Mouse (Mus musculus): ENCODE data around the gene Mkln1. TPM values are rescaled to one million over a fixed set of nuclear protein-coding genes. Genes with fewer than 3 reads are reported as not detected.

Gene Mkln1
- polyA plus RNA-seq, 1 experiment, result 19.7 TPM

DNA sequence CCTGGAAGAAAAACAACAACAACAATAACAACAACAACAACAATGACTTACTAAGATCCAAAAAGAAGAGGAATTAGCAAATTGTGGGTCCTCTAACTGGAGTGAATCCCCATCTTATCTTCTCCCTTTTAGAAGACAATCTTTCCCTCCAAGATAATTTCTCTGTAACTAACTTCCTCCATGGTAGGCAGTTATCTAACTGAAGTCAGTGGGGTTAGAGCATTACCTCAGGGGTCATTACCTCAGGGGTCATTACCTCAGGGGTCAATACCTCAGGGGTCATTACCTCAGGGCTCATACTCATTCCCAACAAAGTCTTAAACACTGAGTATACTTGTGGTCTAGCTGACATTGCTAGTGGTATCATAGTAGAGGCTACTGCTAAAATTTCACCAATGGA is 1.2 kb upstream of the Mkln1 start:
- Histone ChIP-seq H3K9me3 (no peaks in the 10 kb centered on the region), H3K27me3 (replicated peaks) (peaks cover 1% of the 10 kb centered on the region), H3K36me3 (replicated peaks; ENCODE audit: low read length) (peaks cover 3% of the 10 kb centered on the region), H3K4me3 (replicated peaks) (no peak overlapping the region), H3K4me1 (peaks cover 56% of the 10 kb centered on the region)
- no peak for TF ChIP-seq GATA1 (IDR thresholded peaks at IDR 0.05; ENCODE audit: borderline replicate concordance, low read length)
- no peak for TF ChIP-seq FLI1 (IDR thresholded peaks at IDR 0.05; ENCODE audit: low read length)

DNA sequence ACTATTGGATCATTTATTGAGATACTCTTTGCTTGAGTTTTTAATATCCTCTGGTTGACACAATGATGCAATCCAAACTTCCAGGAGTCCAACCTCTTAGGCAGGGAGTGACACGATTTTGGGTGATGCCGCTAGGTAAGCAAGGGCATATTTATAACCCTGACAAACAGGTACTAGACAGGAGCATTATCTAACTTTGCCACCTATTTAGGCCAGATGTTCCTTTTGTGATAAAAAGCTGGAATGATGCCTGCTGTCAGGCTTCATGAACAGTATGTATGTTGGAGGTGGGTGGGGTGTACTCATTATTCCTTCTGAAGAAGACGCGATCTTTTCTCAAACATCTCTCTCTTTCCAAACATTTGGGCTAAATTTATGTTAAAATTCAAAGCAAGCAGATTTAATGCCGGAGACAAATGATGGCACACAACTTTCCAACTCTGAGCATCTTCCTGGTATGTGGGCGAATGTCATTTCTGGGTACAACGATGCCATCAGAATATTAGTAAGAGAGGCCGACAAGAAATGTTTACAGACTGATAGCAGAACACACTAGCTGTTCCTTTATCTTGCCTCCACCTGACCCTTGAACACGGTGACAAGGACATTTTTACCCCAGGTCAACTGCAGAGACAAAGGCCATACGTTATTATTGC is 632 bp upstream of the Mkln1 start:
- peaks cover 3% of the 10 kb centered on the region for H3K36me3 ChIP-seq (replicated peaks; ENCODE audit: low read length)
- H3K27me3 ChIP-seq (replicated peaks), result no peaks in the 10 kb centered on the region
- TF ChIP-seq GATA1 (IDR thresholded peaks at IDR 0.05; ENCODE audit: borderline replicate concordance, low read length) (no peak), FLI1 (IDR thresholded peaks at IDR 0.05; ENCODE audit: low read length) (no peak)
- peak overlapping the region; percentile 95 for H3K4me3 ChIP-seq (replicated peaks)
- H3K9me3 ChIP-seq, result no peaks in the 10 kb centered on the region
- peaks cover 62% of the 10 kb centered on the region for H3K4me1 ChIP-seq

DNA sequence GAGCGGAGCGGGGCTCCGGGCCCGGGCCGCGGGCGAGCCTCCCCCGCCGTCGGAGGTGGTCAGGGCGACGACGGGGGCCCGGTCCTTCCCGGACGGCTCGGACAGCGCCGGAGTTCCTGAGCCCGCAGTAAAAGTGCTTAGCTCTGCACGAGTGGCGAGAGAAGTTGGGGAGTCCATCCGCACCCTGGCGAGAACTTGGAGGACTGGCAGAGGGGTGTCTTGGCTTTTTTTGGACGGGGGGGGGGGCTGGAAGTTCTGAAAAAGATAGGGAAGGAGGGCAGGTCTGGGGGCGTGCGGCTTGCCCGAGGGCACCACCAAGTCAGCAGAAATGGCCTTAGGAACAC is 643 bp downstream of the Mkln1 start:
- Histone ChIP-seq H3K4me3 (replicated peaks) (peak overlapping the region; percentile 95), H3K27me3 (replicated peaks) (no peaks in the 10 kb centered on the region), H3K9me3 (no peaks in the 10 kb centered on the region), H3K36me3 (replicated peaks; ENCODE audit: low read length) (peaks cover 3% of the 10 kb centered on the region), H3K4me1 (peaks cover 70% of the 10 kb centered on the region)
- TF ChIP-seq GATA1 (IDR thresholded peaks at IDR 0.05; ENCODE audit: borderline replicate concordance, low read length) (no peak), FLI1 (IDR thresholded peaks at IDR 0.05; ENCODE audit: low read length) (no peak)

DNA sequence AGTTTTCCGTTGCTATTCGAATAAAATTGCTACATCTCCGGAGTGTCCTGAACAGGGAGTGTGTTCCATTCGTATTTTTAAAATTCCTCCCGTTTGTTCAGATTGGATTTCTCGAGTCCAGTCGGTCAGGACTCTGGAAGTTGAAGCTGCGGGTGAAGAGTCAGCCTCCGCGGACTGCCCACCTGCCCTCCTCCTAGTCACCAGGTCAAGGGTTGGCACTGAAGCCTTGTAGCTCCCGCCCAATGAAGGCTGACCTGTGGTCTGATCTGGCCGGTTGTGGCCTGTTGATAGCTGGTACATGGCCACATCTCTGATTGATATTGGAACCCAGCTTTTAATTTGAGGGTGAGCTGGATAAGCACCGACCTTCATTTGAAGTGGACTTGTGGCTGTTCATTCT is 1.0 kb downstream of the Mkln1 start:
- Histone ChIP-seq H3K4me1 (peaks cover 74% of the 10 kb centered on the region), H3K36me3 (replicated peaks; ENCODE audit: low read length) (peaks cover 3% of the 10 kb centered on the region), H3K9me3 (no peaks in the 10 kb centered on the region), H3K4me3 (replicated peaks) (peak overlapping the region; percentile 95), H3K27me3 (replicated peaks) (no peaks in the 10 kb centered on the region)
- TF ChIP-seq FLI1 (IDR thresholded peaks at IDR 0.05; ENCODE audit: low read length) (no peak), GATA1 (IDR thresholded peaks at IDR 0.05; ENCODE audit: borderline replicate concordance, low read length) (no peak)

DNA sequence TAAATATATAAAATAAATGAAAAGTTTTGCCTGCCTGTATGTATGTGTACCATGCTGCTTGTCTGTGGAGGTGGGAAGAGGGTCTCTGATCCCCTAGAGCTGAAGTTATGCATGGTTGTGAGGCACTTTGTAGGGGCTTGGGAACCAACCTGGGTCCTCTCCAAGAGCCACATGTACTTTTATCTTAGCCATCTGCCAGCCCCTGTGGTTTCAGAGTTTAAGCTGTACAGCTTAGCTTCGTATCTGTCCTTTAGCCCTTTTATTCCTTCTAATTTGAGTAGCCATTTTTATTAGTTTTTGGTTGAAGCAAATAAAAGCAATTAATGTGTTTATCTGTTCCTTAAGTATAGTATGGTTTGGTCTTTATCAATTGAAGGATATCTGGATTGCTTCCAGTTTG is 12.5 kb downstream of the Mkln1 start:
- TF ChIP-seq FLI1 (IDR thresholded peaks at IDR 0.05; ENCODE audit: low read length) (no peak), GATA1 (IDR thresholded peaks at IDR 0.05; ENCODE audit: borderline replicate concordance, low read length) (no peak)
- H3K9me3 ChIP-seq, result no peaks in the 10 kb centered on the region
- peaks cover 3% of the 10 kb centered on the region for H3K36me3 ChIP-seq (replicated peaks; ENCODE audit: low read length)
- H3K4me3 ChIP-seq (replicated peaks), result no peak overlapping the region
- H3K27me3 ChIP-seq (replicated peaks), result no peaks in the 10 kb centered on the region
- H3K4me1 ChIP-seq, result peaks cover 87% of the 10 kb centered on the region

DNA sequence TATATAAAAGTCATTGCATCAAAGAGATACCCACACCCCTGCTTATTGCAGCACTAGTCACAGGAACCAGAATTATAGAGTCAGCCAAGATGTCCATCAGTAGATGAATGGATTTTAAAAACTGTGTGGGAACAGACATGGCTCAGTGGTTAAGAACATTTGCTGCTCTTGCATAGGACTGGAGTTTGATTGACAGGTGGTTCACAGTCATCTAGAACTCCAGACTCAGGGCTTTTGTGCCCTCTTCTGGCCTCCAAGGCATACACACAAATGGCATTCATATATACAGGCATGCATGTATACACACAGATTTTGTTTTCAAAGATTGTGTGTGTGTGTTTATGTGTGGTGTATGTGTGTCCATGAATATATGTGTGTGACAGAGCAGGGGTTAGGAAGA is 14.0 kb downstream of the Mkln1 start:
- Histone ChIP-seq H3K27me3 (replicated peaks) (no peaks in the 10 kb centered on the region), H3K4me1 (peaks cover 93% of the 10 kb centered on the region), H3K9me3 (no peaks in the 10 kb centered on the region), H3K36me3 (replicated peaks; ENCODE audit: low read length) (peaks cover 5% of the 10 kb centered on the region), H3K4me3 (replicated peaks) (no peak overlapping the region)
- no peak for TF ChIP-seq FLI1 (IDR thresholded peaks at IDR 0.05; ENCODE audit: low read length)

DNA sequence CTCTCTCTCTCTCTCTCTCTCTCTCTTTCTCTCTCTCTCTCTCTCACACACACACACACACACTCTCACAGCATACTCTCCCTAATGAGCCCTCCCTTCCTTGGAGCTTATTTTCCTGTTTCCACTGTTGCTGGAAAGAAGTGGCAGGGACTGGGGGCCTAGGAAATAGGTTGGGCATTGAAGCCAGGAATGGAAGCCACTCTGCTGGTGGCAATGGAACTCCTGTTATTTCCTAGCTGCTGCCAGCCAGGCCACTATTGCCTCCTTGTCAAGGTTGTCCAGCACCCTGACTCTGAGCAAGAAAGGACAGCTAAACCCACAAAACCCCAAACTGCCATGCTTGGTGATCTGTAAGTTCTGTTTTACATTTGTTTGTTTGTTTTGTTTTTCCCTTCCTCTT is 15.0 kb downstream of the Mkln1 start:
- Histone ChIP-seq H3K36me3 (replicated peaks; ENCODE audit: low read length) (peaks cover 10% of the 10 kb centered on the region), H3K4me1 (peaks cover 91% of the 10 kb centered on the region), H3K4me3 (replicated peaks) (peak overlapping the region; percentile 33), H3K9me3 (no peaks in the 10 kb centered on the region), H3K27me3 (replicated peaks) (no peaks in the 10 kb centered on the region)
- TF ChIP-seq FLI1 (IDR thresholded peaks at IDR 0.05; ENCODE audit: low read length) (no peak), GATA1 (IDR thresholded peaks at IDR 0.05; ENCODE audit: borderline replicate concordance, low read length) (no peak)

DNA sequence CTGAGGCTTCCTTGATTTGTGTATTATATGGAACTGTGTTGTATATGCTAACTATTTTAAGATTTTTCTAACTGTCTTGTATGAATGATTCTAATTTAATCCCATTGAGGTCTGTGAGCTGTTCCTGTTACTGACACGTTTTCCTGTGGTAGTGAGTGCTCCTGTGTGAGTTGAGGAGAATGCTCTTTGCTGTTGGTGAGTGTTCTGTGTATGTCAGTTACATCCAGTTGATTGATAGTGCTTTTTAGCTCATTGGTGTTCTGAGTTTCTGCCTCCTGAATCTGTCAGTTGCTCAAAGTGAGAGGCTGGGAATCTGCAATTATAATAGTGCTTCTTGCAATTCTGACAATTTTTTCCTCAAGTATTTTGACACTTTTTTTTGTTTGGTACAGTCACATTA is 15.8 kb downstream of the Mkln1 start:
- Histone ChIP-seq H3K4me1 (peaks cover 85% of the 10 kb centered on the region), H3K27me3 (replicated peaks) (no peaks in the 10 kb centered on the region), H3K4me3 (replicated peaks) (no peak overlapping the region), H3K9me3 (no peaks in the 10 kb centered on the region), H3K36me3 (replicated peaks; ENCODE audit: low read length) (peaks cover 11% of the 10 kb centered on the region)
- TF ChIP-seq GATA1 (IDR thresholded peaks at IDR 0.05; ENCODE audit: borderline replicate concordance, low read length) (no peak), FLI1 (IDR thresholded peaks at IDR 0.05; ENCODE audit: low read length) (no peak)

DNA sequence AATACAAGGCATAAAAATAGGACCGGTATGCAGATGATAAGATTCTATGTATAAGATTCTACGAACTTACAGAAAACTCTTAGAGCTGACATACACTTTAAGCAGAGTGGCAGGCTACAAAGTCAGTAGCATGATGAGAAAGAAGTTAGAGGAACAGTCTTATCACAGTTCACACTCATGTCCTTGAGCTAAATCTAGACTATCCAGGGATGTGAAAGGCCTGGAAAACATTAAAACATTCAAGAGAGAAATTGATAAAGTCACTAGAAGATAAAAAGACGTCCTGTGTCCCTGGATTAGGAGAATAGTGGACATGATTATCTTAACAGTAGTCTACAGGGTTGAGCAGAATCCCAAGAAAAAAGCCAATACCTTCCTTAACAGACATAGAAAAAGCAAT is 26.9 kb downstream of the Mkln1 start:
- H3K27me3 ChIP-seq (replicated peaks), result no peaks in the 10 kb centered on the region
- H3K9me3 ChIP-seq, result no peaks in the 10 kb centered on the region
- H3K4me3 ChIP-seq (replicated peaks), result no peak overlapping the region
- TF ChIP-seq GATA1 (IDR thresholded peaks at IDR 0.05; ENCODE audit: borderline replicate concordance, low read length) (no peak), FLI1 (IDR thresholded peaks at IDR 0.05; ENCODE audit: low read length) (no peak)
- peaks cover 73% of the 10 kb centered on the region for H3K36me3 ChIP-seq (replicated peaks; ENCODE audit: low read length)
- peaks cover 12% of the 10 kb centered on the region; the same call in 1 of the 2 replicates for H3K4me1 ChIP-seq

DNA sequence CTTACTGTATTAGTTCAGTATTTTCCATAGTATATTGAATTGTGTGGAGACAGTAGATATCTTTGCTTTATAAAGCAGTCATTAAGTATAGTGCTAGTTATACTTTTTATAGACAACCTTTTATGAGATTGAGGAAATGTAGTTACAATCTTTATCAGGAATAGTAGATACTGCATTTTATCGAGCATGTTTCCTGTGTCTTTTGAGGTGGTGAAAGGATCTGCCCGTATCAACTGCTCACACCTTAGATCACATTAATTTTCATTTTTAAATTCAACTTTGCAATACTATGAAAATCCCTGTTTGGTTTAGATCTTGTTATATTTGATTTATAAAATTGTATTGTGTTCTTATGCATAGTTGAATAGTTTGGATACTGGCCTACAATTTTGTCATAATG is 38.7 kb downstream of the Mkln1 start:
- no peaks in the 10 kb centered on the region for H3K27me3 ChIP-seq (replicated peaks)
- H3K9me3 ChIP-seq, result no peaks in the 10 kb centered on the region
- no peak overlapping the region for H3K4me3 ChIP-seq (replicated peaks)
- H3K4me1 ChIP-seq, result peaks cover 4% of the 10 kb centered on the region; the same call in 1 of the 2 replicates
- peaks cover 71% of the 10 kb centered on the region for H3K36me3 ChIP-seq (replicated peaks; ENCODE audit: low read length)
- TF ChIP-seq GATA1 (IDR thresholded peaks at IDR 0.05; ENCODE audit: borderline replicate concordance, low read length) (no peak), FLI1 (IDR thresholded peaks at IDR 0.05; ENCODE audit: low read length) (no peak)

DNA sequence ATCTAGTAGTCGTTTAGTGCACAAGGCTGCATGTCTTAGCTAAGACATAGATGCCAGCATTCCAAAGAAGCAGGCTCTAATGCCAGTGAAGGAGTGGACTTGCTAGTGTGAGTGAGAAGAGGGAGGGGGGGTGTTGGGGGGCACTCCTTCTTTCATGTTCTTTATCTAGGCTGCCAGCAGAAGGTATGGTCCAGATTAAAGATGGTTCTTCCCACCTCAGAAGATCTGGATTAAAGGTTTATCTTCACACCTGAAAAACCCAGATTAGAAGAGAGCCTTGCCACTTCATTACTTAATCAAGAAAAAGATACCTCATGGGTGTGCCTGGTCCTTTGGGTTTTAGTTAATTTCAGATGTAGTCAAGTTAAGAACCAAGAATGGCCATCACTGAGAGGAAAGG is 46.7 kb downstream of the Mkln1 start:
- TF ChIP-seq GATA1 (IDR thresholded peaks at IDR 0.05; ENCODE audit: borderline replicate concordance, low read length) (no peak), FLI1 (IDR thresholded peaks at IDR 0.05; ENCODE audit: low read length) (no peak)
- Histone ChIP-seq H3K27me3 (replicated peaks) (no peaks in the 10 kb centered on the region), H3K4me1 (peaks cover 12% of the 10 kb centered on the region), H3K9me3 (no peaks in the 10 kb centered on the region), H3K4me3 (replicated peaks) (no peak overlapping the region), H3K36me3 (replicated peaks; ENCODE audit: low read length) (peaks cover 79% of the 10 kb centered on the region)

Measured in megakaryocyte, embryonic 14.5 days (primary cell).